Mouse (Mus musculus) CH12.LX (cell line): ENCODE results near the gene Lrfn1. TPM values are rescaled to one million over a fixed set of nuclear protein-coding genes. Genes with fewer than 3 reads are reported as not detected.

Experiments used
- DNase-seq: peaks from one replicate; pipeline ENCODE4 v3.0.0-alpha.2; 2013; ENCODE audit errors: extremely low read depth
- H3K27ac ChIP-seq: 2 replicates; pipeline ENCODE4 v1.5.1; 2012; ENCODE audit warnings: low read depth, mild to moderate bottlenecking, control low read depth, moderate library complexity; ENCODE audit not compliant: insufficient read depth
- H3K27me3 ChIP-seq: replicated peaks from 2 replicates; pipeline ENCODE3; 2012; ENCODE audit warnings: inconsistent platforms
- H3K36me3 ChIP-seq, 2 experiments: replicated peaks in 1 of 2; 2 replicates each; pipeline versions ENCODE3 to v1.6.1; 2012; ENCODE audit warnings: inconsistent platforms in 1 of 2, low read length in 1 of 2, mild to moderate bottlenecking in 1 of 2, mixed read lengths in 1 of 2, moderate library complexity in 1 of 2; ENCODE audit not compliant: control insufficient read depth in 1 of 2, insufficient read depth in 1 of 2
- H3K4me1 ChIP-seq, 2 experiments: 2 replicates each; pipeline ENCODE4 v1.6.1; 2012; ENCODE audit warnings: inconsistent platforms in 1 of 2, moderate library complexity in 1 of 2; ENCODE audit not compliant: insufficient read depth in 2 of 2, control insufficient read depth in 1 of 2
- H3K4me2 ChIP-seq: 2 replicates; pipeline ENCODE4 v1.6.1; 2012; ENCODE audit warnings: low read depth, mild to moderate bottlenecking, control low read depth; ENCODE audit not compliant: poor library complexity, insufficient read depth, severe bottlenecking
- H3K4me3 ChIP-seq, 3 experiments: fragments of 150-350 bp in 1 of 3; sonication (generic) in 1 of 3; replicated peaks in 1 of 3; 2 replicates each; pipeline versions ENCODE3 to v1.5.1; 2011 to 2012; ENCODE audit warnings: low read depth in 2 of 3, low read length in 2 of 3, mild to moderate bottlenecking in 2 of 3, moderate library complexity in 2 of 3, control low read depth in 1 of 3, improper control_type of control experiment in 1 of 3, inconsistent platforms in 1 of 3, mixed read lengths in 1 of 3; ENCODE audit not compliant: poor library complexity in 1 of 3
- H3K79me2 ChIP-seq: replicated peaks from 2 replicates; pipeline ENCODE4 v1.6.1; 2012; ENCODE audit warnings: mild to moderate bottlenecking, moderate library complexity; ENCODE audit not compliant: control insufficient read depth, poor library complexity, insufficient read depth, severe bottlenecking; ENCODE audit errors: extremely low read depth
- H3K9ac ChIP-seq: 2 replicates; pipeline ENCODE4 v1.6.1; 2012; ENCODE audit warnings: low read depth, mild to moderate bottlenecking, control low read depth, moderate library complexity; ENCODE audit not compliant: insufficient read depth
- H3K9me3 ChIP-seq: replicated peaks from 2 replicates; pipeline ENCODE3; 2012; ENCODE audit warnings: low read length, inconsistent platforms, mixed read lengths
- BHLHE40 ChIP-seq: IDR thresholded peaks from 2 replicates; pipeline ENCODE4 v1.6.1; 2011; ENCODE audit warnings: mild to moderate bottlenecking, low read depth, low read length, improper control_type of control experiment
- CHD1 ChIP-seq: IDR thresholded peaks from 2 replicates; pipeline ENCODE4 v1.6.1; 2012; ENCODE audit warnings: low read depth, low read length, improper control_type of control experiment, inconsistent platforms
- CTCF ChIP-seq, 2 experiments: IDR thresholded peaks in 1 of 2; conservative IDR thresholded peaks in 1 of 2; 2 replicates each; pipeline ENCODE4 v1.5.1; 2011 to 2012; ENCODE audit warnings: low read depth in 2 of 2, low read length in 2 of 2, improper control_type of control experiment in 1 of 2, inconsistent platforms in 1 of 2, mild to moderate bottlenecking in 1 of 2, moderate library complexity in 1 of 2
- ELF1 ChIP-seq: IDR thresholded peaks from 2 replicates; pipeline ENCODE4 v1.6.1; 2014; ENCODE audit warnings: low read depth, mild to moderate bottlenecking, inconsistent platforms, low read length, improper control_type of control experiment
- EP300 ChIP-seq: IDR thresholded peaks from 2 replicates; pipeline ENCODE4 v1.6.1; 2011; ENCODE audit warnings: low read length, improper control_type of control experiment
- GABPA ChIP-seq: IDR thresholded peaks from 2 replicates; pipeline ENCODE4 v1.6.1; 2012; ENCODE audit warnings: low read depth, low read length, improper control_type of control experiment, inconsistent platforms; ENCODE audit not compliant: insufficient replicate concordance
- IRF4 ChIP-seq: IDR thresholded peaks from 2 replicates; pipeline ENCODE4 v1.6.1; 2014; ENCODE audit warnings: low read depth, mild to moderate bottlenecking, inconsistent platforms, low read length, improper control_type of control experiment
- KAT2A ChIP-seq: IDR thresholded peaks from 2 replicates; pipeline ENCODE4 v1.6.1; 2012; ENCODE audit warnings: low read length, improper control_type of control experiment, inconsistent platforms; ENCODE audit not compliant: insufficient replicate concordance
- MAX ChIP-seq: IDR thresholded peaks from 2 replicates; pipeline ENCODE4 v1.6.1; 2011; ENCODE audit warnings: low read length, improper control_type of control experiment
- MAZ ChIP-seq: IDR thresholded peaks from 2 replicates; pipeline ENCODE4 v1.6.1; 2012; ENCODE audit warnings: low read depth, mild to moderate bottlenecking, inconsistent platforms, low read length, improper control_type of control experiment, moderate library complexity
- MEF2A ChIP-seq: IDR thresholded peaks from 2 replicates; pipeline ENCODE4 v1.6.1; 2014; ENCODE audit warnings: low read depth, mild to moderate bottlenecking, inconsistent platforms, low read length, improper control_type of control experiment, borderline replicate concordance
- MXI1 ChIP-seq: IDR thresholded peaks from 2 replicates; pipeline ENCODE4 v1.6.1; 2011; ENCODE audit warnings: mild to moderate bottlenecking, low read depth, low read length, improper control_type of control experiment
- NELFE ChIP-seq: IDR thresholded peaks from 2 replicates; pipeline ENCODE4 v1.6.1; 2011; ENCODE audit warnings: low read depth, low read length, improper control_type of control experiment
- NRF1 ChIP-seq: IDR thresholded peaks from 2 replicates; pipeline ENCODE4 v1.6.1; 2014; ENCODE audit warnings: low read depth, mild to moderate bottlenecking, inconsistent platforms, low read length, improper control_type of control experiment, moderate library complexity
- PAX5 ChIP-seq: IDR thresholded peaks from 2 replicates; pipeline ENCODE4 v1.6.1; 2012; ENCODE audit warnings: low read length, inconsistent platforms, mixed read lengths
- POLR2A ChIP-seq: IDR thresholded peaks from 2 replicates; pipeline ENCODE4 v1.6.1; 2011; ENCODE audit warnings: low read depth, mild to moderate bottlenecking, improper control_type of control experiment, low read length
- POLR2AphosphoS2 ChIP-seq: IDR thresholded peaks from 2 replicates; pipeline ENCODE4 v1.6.1; 2011; ENCODE audit warnings: low read depth, low read length, improper control_type of control experiment
- RAD21 ChIP-seq: IDR thresholded peaks from 2 replicates; pipeline ENCODE4 v1.6.1; 2011; ENCODE audit warnings: low read depth, mild to moderate bottlenecking, low read length, improper control_type of control experiment, moderate library complexity
- RCOR1 ChIP-seq: conservative IDR thresholded peaks from 2 replicates; pipeline ENCODE4 v1.6.1; 2012; ENCODE audit warnings: low read depth, mild to moderate bottlenecking, inconsistent platforms, low read length, improper control_type of control experiment
- SIN3A ChIP-seq: IDR thresholded peaks from 2 replicates; pipeline ENCODE4 v1.6.1; 2012; ENCODE audit warnings: low read length, improper control_type of control experiment, inconsistent platforms
- SMC3 ChIP-seq: IDR thresholded peaks from 2 replicates; pipeline ENCODE4 v1.6.1; 2011; ENCODE audit warnings: low read depth, low read length, improper control_type of control experiment
- TBP ChIP-seq: conservative IDR thresholded peaks from 2 replicates; pipeline ENCODE4 v1.6.1; 2011; ENCODE audit warnings: low read depth, low read length, improper control_type of control experiment
- UBTF ChIP-seq: IDR thresholded peaks from 2 replicates; pipeline ENCODE4 v1.6.1; 2012; ENCODE audit warnings: low read depth, mild to moderate bottlenecking, inconsistent platforms, low read length, improper control_type of control experiment, moderate library complexity
- ZC3H11A ChIP-seq: IDR thresholded peaks from 2 replicates; pipeline ENCODE4 v1.6.1; 2012; ENCODE audit warnings: low read depth, mild to moderate bottlenecking, inconsistent platforms, low read length, improper control_type of control experiment
- ZNF384 ChIP-seq: IDR thresholded peaks from 2 replicates; pipeline ENCODE4 v1.6.1; 2012; ENCODE audit warnings: low read depth, low read length, improper control_type of control experiment, inconsistent platforms
- dilution Hi-C: fragments of 300-500 bp; cut with MboI; formaldehyde crosslinking; loops from 2 replicates; pipeline ENCODE4 v1.14.3; 2020; ENCODE audit warnings: low sequenced_read_pairs; ENCODE audit not compliant: extremely low pct_unique_long_range_greater_than_20kb, extremely low pct_ligation_motif_present
- in situ Hi-C: fragments of 300-500 bp; cut with MboI; formaldehyde crosslinking; loops from 3 replicates; pipeline ENCODE4 v1.14.3; 2019; ENCODE audit warnings: low sequenced_read_pairs, low pct_ligation_motif_present, low pct_unique_long_range_greater_than_20kb, mixed read lengths
- polyA plus RNA-seq: library from polyadenylated mRNA; unstranded; fragments of >175 nt; gene quantifications from 2 replicates; pipeline ENCODE4 v1.2.1, GENCODE M21; 2012; ENCODE audit warnings: low read depth; ENCODE audit not compliant: insufficient read length
- total RNA-seq, 2 experiments: library from RNA; depleted of rRNA; stranded (reverse); fragments of 300-350 nt in 1 of 2; fragments of >200 nt in 1 of 2; gene quantifications; 2 replicates each; pipeline ENCODE4 v1.2.3; 2012 to 2014

The Lrfn1 gene
- total and polyA plus RNA-seq, 3 experiments = 0.67 to 2.7 (median 0.99) TPM

GRCm38 (mm10) chr7:28436271-28436904, 15.4 kb upstream of the Lrfn1 start (continued):
- TF ChIP-seq GABPA (no peak), MEF2A (peak; percentile 39; the same call in 1 of the 2 replicates), BHLHE40 (no peak), NRF1 (0 out of 2 replicates have a peak, but pooled peaks have one; percentile 41), TBP (no peak), CHD1 (no peak), MAZ (peak; percentile 64; the same call in 1 of the 2 replicates), SMC3 (peak; percentile 34)
- TF ChIP-seq, all 38 proteins: peak for 14

- no peaks in the 10 kb centered on the region for H3K27me3 ChIP-seq
- H3K36me3 ChIP-seq = peaks cover 0 to 14% of the 10 kb centered on the region in 2 experiments
- H3K27ac ChIP-seq = peak within 1 kb of the TSS; percentile 53
- DNase-seq = peak; percentile 89
- H3K4me3 ChIP-seq = peak within 1 kb of the TSS; percentile 55 to 79 (median 76)
- dilution Hi-C loops (no loop called here), in situ Hi-C loops (loop anchor here (5.0 kb wide), 1 partner anchor 95 kb away; no protein-coding TSS in a partner anchor)
- peak within 1 kb of the TSS; percentile 86 for H3K4me2 ChIP-seq
- TF ChIP-seq NRF1 (0 out of 2 replicates have a peak, but pooled peaks have one; percentile 12), NELFE (peak; percentile 48; the same call in 1 of the 2 replicates), ELF1 (peak; percentile 28; the same call in 1 of the 2 replicates), POLR2A (0 out of 2 replicates have a peak, but pooled peaks have one; percentile 35), MAX (peak; percentile 36; the same call in 1 of the 2 replicates), POLR2AphosphoS2 (no peak), KAT2A (0 out of 2 replicates have a peak, but pooled peaks have one; percentile 40), ZC3H11A (0 out of 2 replicates have a peak, but pooled peaks have one; percentile 12), MXI1 (peak; percentile 56; the same call in 1 of the 2 replicates), SMC3 (peak; percentile 82), PAX5 (no peak), UBTF (no peak), RAD21 (peak; percentile 74), RCOR1 (0 out of 2 replicates have a peak, but pooled peaks have one; percentile 52), CTCF (conservative IDR thresholded peaks at IDR 0.05 in 1 of 2, IDR thresholded peaks at IDR 0.05 in 1 of 2; ENCODE audit: low read depth in 2 of 2, low read length in 2 of 2) (peak in 1 of 2 experiments; percentile 91; a peak in 3 of 4 replicates), MAZ (0 out of 2 replicates have a peak, but pooled peaks have one; percentile 58), SIN3A (peak; percentile 75), IRF4 (peak; percentile 32; the same call in 1 of the 2 replicates), EP300 (no peak), ZNF384 (no peak)
- H3K9me3 ChIP-seq = no peaks in the 10 kb centered on the region
- peaks cover 4% of the 10 kb centered on the region for H3K79me2 ChIP-seq
- peak within 1 kb of the TSS; percentile 67 for H3K9ac ChIP-seq
- peaks cover 10 to 63% of the 10 kb centered on the region in 2 experiments; a peak in 3 of 4 replicates for H3K4me1 ChIP-seq
Observed at GRCm38 (mm10) chr7:28436932-28437570, 14.7 kb upstream of the Lrfn1 start, which contains the start of gene Gmfg. Gmfg (plus strand) TSS chr7:28437447.
